Comparison of ENCODE assay signal across 26 mouse cellular contexts in genomic region chr19:57442936-57443657, GRCm38 (mm10). TPM values are rescaled to one million over a fixed set of nuclear protein-coding genes. Genes with fewer than 3 reads are reported as not detected.
A peak's percentile ranks its signal among the peaks of the same experiment; 100 is the strongest.
DNase-seq lines count a peak whose midpoint lies in the region; ATAC-seq and TF ChIP-seq lines count a peak whose summit lies in the region.
"Had no signal": no experiment of that assay in that cellular context is flagged by ENCODE, and none has a peak within 500 bp of the region (broad histone marks: within the 10 kb centered on the region; RNA-seq: fewer than 3 reads in every experiment).

No protein-coding gene starts in this region.

- DNase-seq in embryonic facial prominence, embryonic 11.5 days (ENCODE audit: low spot score) = peak; percentile 15
- DNase-seq in embryonic facial prominence, embryonic 10.5 days (ENCODE audit: low spot score) = no peak
- DNase-seq in lung, embryonic 14.5 days = peak; percentile 62
- DNase-seq in lung, postnatal 14 days = no peak
- DNase-seq in urinary bladder, postnatal 14 days (ENCODE audit: low spot score) = peak; percentile 14
- DNase-seq in urinary bladder, postnatal 36 days (ENCODE audit: low spot score in 2 of 2) = no peak
- peak; percentile 38 for DNase-seq in thymus, postnatal 4 days
- DNase-seq in frontal cortex, postnatal 25 days (ENCODE audit: low spot score in 2 of 2) = no peak
- DNase-seq: adrenal gland, adult 8-10 months; cerebellum, adult 2 months; cerebellum, postnatal 14 days; gastrocnemius, postnatal 36 days; heart, adult 18-20 months; heart, postnatal 10 days; kidney, adult 2 months; layer of hippocampus, postnatal 36 days; left cerebral cortex, postnatal 4 days; liver, postnatal 0 days had no signal

- ATAC-seq in embryonic facial prominence, embryonic 11.5 days (replicated peaks; ENCODE audit: insufficient number of reproducible peaks, low FRiP score, low TSS enrichment, low read depth) = no peak
- peak; percentile 42; the same call in 1 of the 2 replicates for ATAC-seq in lung, embryonic 14.5 days (ENCODE audit: insufficient read depth)
- ATAC-seq: activated CD4-positive, CD25-positive, alpha-beta regulatory T cell, adult 4 months; forebrain, embryonic 14.5 days; hindbrain, postnatal 0 days; liver, embryonic 12.5 days; liver, postnatal 0 days had no signal

- no peak overlapping the region for H3K4me2 ChIP-seq in embryonic facial prominence, embryonic 11.5 days (ENCODE audit: low read depth, low read length)
- H3K4me2 ChIP-seq in lung, embryonic 14.5 days = no peak overlapping the region
- H3K4me2 ChIP-seq: heart, embryonic 13.5 days; liver, embryonic 12.5 days; stomach, embryonic 15.5 days had no signal

- no peaks in the 10 kb centered on the region for H3K36me3 ChIP-seq in embryonic facial prominence, embryonic 11.5 days (replicated peaks; ENCODE audit: control insufficient read depth, insufficient read depth, low read depth, low read length)
- H3K36me3 ChIP-seq in embryonic facial prominence, embryonic 10.5 days (replicated peaks) = no peaks in the 10 kb centered on the region
- no peaks in the 10 kb centered on the region for H3K36me3 ChIP-seq in lung, embryonic 14.5 days (ENCODE audit: insufficient read depth)
- H3K36me3 ChIP-seq: heart, embryonic 13.5 days; hindbrain, embryonic 10.5 days; liver, embryonic 12.5 days; stomach, embryonic 15.5 days had no signal

- H3K4me3 ChIP-seq in embryonic facial prominence, embryonic 11.5 days (ENCODE audit: low read depth, low read length) = no peak overlapping the region
- H3K4me3 ChIP-seq in embryonic facial prominence, embryonic 10.5 days = no peak overlapping the region
- H3K4me3 ChIP-seq in lung, embryonic 14.5 days (ENCODE audit: low read depth, low read length) = no peak overlapping the region
- H3K4me3 ChIP-seq: heart, embryonic 13.5 days; hindbrain, embryonic 10.5 days; liver, embryonic 12.5 days; stomach, embryonic 15.5 days had no signal

- H3K27me3 ChIP-seq in embryonic facial prominence, embryonic 11.5 days (ENCODE audit: control insufficient read depth, insufficient read depth, low read length) = no peaks in the 10 kb centered on the region
- 0 out of 2 replicates have a peak, but pooled peaks cover 3% of the 10 kb centered on the region for H3K27me3 ChIP-seq in embryonic facial prominence, embryonic 10.5 days (replicated peaks; ENCODE audit: low read depth, poor library complexity, severe bottlenecking)
- no peaks in the 10 kb centered on the region for H3K27me3 ChIP-seq in lung, embryonic 14.5 days (ENCODE audit: insufficient read depth, low read length)
- H3K27me3 ChIP-seq: stomach, embryonic 15.5 days had no signal

- no peak overlapping the region for H3K9ac ChIP-seq in embryonic facial prominence, embryonic 11.5 days (replicated peaks; ENCODE audit: low read length)
- no peak overlapping the region for H3K9ac ChIP-seq in lung, embryonic 14.5 days
- H3K9ac ChIP-seq: heart, embryonic 13.5 days; liver, embryonic 12.5 days; liver, postnatal 0 days; stomach, embryonic 15.5 days had no signal

- WGBS in embryonic facial prominence, embryonic 11.5 days = 43% methylated on average over 8 of the region's 8 CpGs
- 42% methylated on average over 8 of the region's 8 CpGs for WGBS in embryonic facial prominence, embryonic 10.5 days
- WGBS in lung, embryonic 14.5 days = 37% methylated on average over 8 of the region's 8 CpGs

- no peak overlapping the region for H3K27ac ChIP-seq in embryonic facial prominence, embryonic 11.5 days (replicated peaks; ENCODE audit: low read depth, low read length)
- no peak overlapping the region for H3K27ac ChIP-seq in embryonic facial prominence, embryonic 10.5 days (replicated peaks)
- no peak overlapping the region for H3K27ac ChIP-seq in lung, embryonic 14.5 days (ENCODE audit: low read depth)
- H3K27ac ChIP-seq: heart, embryonic 13.5 days; hindbrain, embryonic 10.5 days; hindbrain, postnatal 0 days; kidney, postnatal 0 days; liver, embryonic 12.5 days; stomach, embryonic 15.5 days had no signal

- H3K9me3 ChIP-seq in embryonic facial prominence, embryonic 11.5 days (replicated peaks; ENCODE audit: control insufficient read depth, low read length) = no peaks in the 10 kb centered on the region
- no peaks in the 10 kb centered on the region for H3K9me3 ChIP-seq in embryonic facial prominence, embryonic 10.5 days
- no peaks in the 10 kb centered on the region for H3K9me3 ChIP-seq in lung, embryonic 14.5 days (ENCODE audit: low read depth, low read length)
- H3K9me3 ChIP-seq: heart, embryonic 13.5 days; hindbrain, embryonic 10.5 days; liver, embryonic 12.5 days; stomach, embryonic 15.5 days had no signal

- no peak for TF ChIP-seq CTCF in lung, embryonic 14.5 days (IDR thresholded peaks at IDR 0.05; ENCODE audit: low read depth)

- no peaks in the 10 kb centered on the region for H3K4me1 ChIP-seq in embryonic facial prominence, embryonic 11.5 days (ENCODE audit: control insufficient read depth, insufficient read depth, low read length)
- peaks cover 14% of the 10 kb centered on the region; the same call in 1 of the 2 replicates for H3K4me1 ChIP-seq in embryonic facial prominence, embryonic 10.5 days
- peaks cover 15% of the 10 kb centered on the region for H3K4me1 ChIP-seq in lung, embryonic 14.5 days (ENCODE audit: insufficient read depth)
- H3K4me1 ChIP-seq: hindbrain, embryonic 10.5 days; liver, embryonic 12.5 days had no signal

RNA-seq across cellular contexts. Expression of gene Trub1, which starts 9.6 kb away (rescaled TPM):
- 21.0 and 24.2 TPM in 2 replicates for polyA plus RNA-seq in embryonic facial prominence, embryonic 11.5 days (2014; fragmentation: Nextera tagmentation; extraction: Ambion mirVana)
- polyA plus RNA-seq in embryonic facial prominence, embryonic 10.5 days (2016; fragmentation: Nextera tagmentation; extraction: Ambion mirVana) = 21.7 and 25.6 TPM in 2 replicates
- 29.2 and 29.6 TPM in 2 replicates for polyA plus RNA-seq in lung, embryonic 14.5 days (2014; fragmentation: Nextera tagmentation; extraction: Ambion mirVana)

Comparison
In these comparisons a context has a peak if more than half of its experiments do, and no peak if none do; other contexts are left out.
1. DNase-seq: peak in embryonic facial prominence, embryonic 11.5 days (single experiment), lung, embryonic 14.5 days (single experiment), urinary bladder, postnatal 14 days (single experiment) and thymus, postnatal 4 days (single experiment); none in embryonic facial prominence, embryonic 10.5 days (single experiment), lung, postnatal 14 days (single experiment), urinary bladder, postnatal 36 days (0 of 2) and frontal cortex, postnatal 25 days (0 of 2).